Comparison of ENCODE assay signal across 22 mouse cellular contexts in the genomic region with DNA sequence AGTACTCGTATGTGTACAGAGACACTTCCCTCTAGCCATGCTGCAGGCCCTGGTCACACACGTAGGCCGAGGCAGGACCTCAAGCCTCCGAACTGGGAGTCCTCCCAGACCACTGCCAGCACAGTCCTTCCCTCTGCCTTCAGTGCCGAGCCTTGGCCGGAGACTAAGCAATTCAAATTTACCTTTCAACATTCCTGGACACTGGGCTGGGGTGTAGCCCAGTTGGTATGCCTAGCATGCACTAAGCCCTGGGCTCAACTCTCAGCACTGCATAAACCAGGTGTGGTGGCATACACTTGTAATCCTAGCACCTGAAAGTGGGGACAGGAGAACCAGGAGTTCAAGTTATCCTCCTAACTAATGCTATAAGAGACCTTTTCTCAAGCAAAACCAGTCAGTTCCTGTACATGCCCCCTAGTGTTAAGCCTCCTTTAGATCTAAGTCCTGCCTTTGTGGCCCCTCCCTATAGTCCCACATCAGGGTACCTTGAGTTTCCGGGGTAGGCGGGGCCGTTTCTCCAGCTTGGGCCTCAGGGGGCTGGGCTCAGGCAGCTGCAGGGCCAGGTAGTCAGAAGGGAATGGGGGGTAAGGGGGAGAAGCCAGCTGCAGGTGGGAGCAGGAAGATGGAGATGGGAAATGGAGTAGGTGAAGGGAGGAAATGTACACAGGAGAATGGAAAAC. TPM values are rescaled to one million over a fixed set of nuclear protein-coding genes. Genes with fewer than 3 reads are reported as not detected.
A peak's percentile ranks its signal among the peaks of the same experiment; 100 is the strongest.
DNase-seq lines count a peak whose midpoint lies in the region; ATAC-seq lines count a peak whose summit lies in the region.
"Had no signal": no experiment of that assay in that cellular context is flagged by ENCODE, and none has a peak within 500 bp of the region (broad histone marks: within the 10 kb centered on the region; RNA-seq: fewer than 3 reads in every experiment).

No protein-coding gene starts in this region.

- peak overlapping the region; percentile 14; the same call in 1 of the 2 replicates for H3K9ac ChIP-seq in embryonic facial prominence, embryonic 14.5 days (ENCODE audit: low read depth, low read length)
- H3K9ac ChIP-seq in stomach, embryonic 16.5 days (ENCODE audit: low read length), result peak overlapping the region; percentile 10; the same call in 1 of the 2 replicates
- H3K9ac ChIP-seq: forebrain, embryonic 12.5 days; neural tube, embryonic 15.5 days had no signal

- H3K4me1 ChIP-seq in embryonic facial prominence, embryonic 14.5 days (ENCODE audit: control insufficient read depth, insufficient read depth, low read length), result no peaks in the 10 kb centered on the region
- H3K4me1 ChIP-seq in stomach, embryonic 16.5 days (ENCODE audit: control insufficient read depth, insufficient read depth, low read length), result peaks cover 12% of the 10 kb centered on the region; the same call in 1 of the 2 replicates

- no peak overlapping the region for H3K4me3 ChIP-seq in embryonic facial prominence, embryonic 14.5 days (ENCODE audit: low read depth, low read length)
- no peak overlapping the region for H3K4me3 ChIP-seq in stomach, embryonic 16.5 days (replicated peaks; ENCODE audit: low read length)
- H3K4me3 ChIP-seq: forebrain, embryonic 12.5 days; megakaryocyte, embryonic 14.5 days; neural tube, embryonic 15.5 days had no signal

- H3K36me3 ChIP-seq in embryonic facial prominence, embryonic 14.5 days (ENCODE audit: control insufficient read depth, insufficient read depth, low read length), result peaks cover 81% of the 10 kb centered on the region
- no peaks in the 10 kb centered on the region; the same call in 1 of the 2 replicates for H3K36me3 ChIP-seq in stomach, embryonic 16.5 days (ENCODE audit: control insufficient read depth, insufficient read depth, low read length)

- peak; percentile 36 for DNase-seq in CD4-positive, CD25-positive, alpha-beta regulatory T cell, adult 2 months (ENCODE audit: low read depth, low spot score)
- DNase-seq in CD4-positive helper T cell, adult 2 months (ENCODE audit: low read depth, low spot score), result peak; percentile 44
- peak; percentile 22 for DNase-seq in embryonic facial prominence, embryonic 14.5 days (ENCODE audit: low spot score)
- no peak for DNase-seq in adrenal gland, adult 18-20 months (ENCODE audit: low spot score in 2 of 2)
- DNase-seq in layer of hippocampus, postnatal 14 days (ENCODE audit: low spot score in 2 of 2), result no peak
- DNase-seq: cerebellum, adult 9-10 months; right cerebral cortex, adult 18-20 months had no signal

- H3K27me3 ChIP-seq in embryonic facial prominence, embryonic 14.5 days (replicated peaks; ENCODE audit: control insufficient read depth, insufficient read depth, low read length), result no peaks in the 10 kb centered on the region
- H3K27me3 ChIP-seq in stomach, embryonic 16.5 days (ENCODE audit: control insufficient read depth, insufficient read depth, low read length), result no peaks in the 10 kb centered on the region
- H3K27me3 ChIP-seq: megakaryocyte, embryonic 14.5 days; neural tube, embryonic 15.5 days had no signal

- no peak overlapping the region for H3K27ac ChIP-seq in embryonic facial prominence, embryonic 14.5 days (replicated peaks; ENCODE audit: low read depth, low read length)
- H3K27ac ChIP-seq in stomach, embryonic 16.5 days (ENCODE audit: low read length), result peak overlapping the region; percentile 47
- H3K27ac ChIP-seq: neural tube, embryonic 15.5 days had no signal

- H3K4me2 ChIP-seq in embryonic facial prominence, embryonic 14.5 days (ENCODE audit: low read depth, low read length), result no peak overlapping the region
- H3K4me2 ChIP-seq in stomach, embryonic 16.5 days (ENCODE audit: low read depth, low read length), result no peak overlapping the region
- H3K4me2 ChIP-seq: forebrain, embryonic 12.5 days; neural tube, embryonic 15.5 days had no signal

- H3K9me3 ChIP-seq in embryonic facial prominence, embryonic 14.5 days (ENCODE audit: control insufficient read depth, low read length), result no peaks in the 10 kb centered on the region
- H3K9me3 ChIP-seq in stomach, embryonic 16.5 days (replicated peaks; ENCODE audit: control insufficient read depth, low read length), result no peaks in the 10 kb centered on the region
- H3K9me3 ChIP-seq: forebrain, embryonic 12.5 days; megakaryocyte, embryonic 14.5 days; neural tube, embryonic 15.5 days had no signal

- no peak for ATAC-seq in CD4-positive, CD25-positive, alpha-beta regulatory T cell, adult 4 months
- peak; percentile 5; the same call in 1 of the 2 replicates for ATAC-seq in embryonic facial prominence, embryonic 14.5 days (ENCODE audit: low read depth)
- ATAC-seq in stomach, embryonic 16.5 days (ENCODE audit: insufficient read depth, low FRiP score), result peak; percentile 43; the same call in 1 of the 2 replicates
- no peak for ATAC-seq in megakaryocyte, adult 5-6 weeks (ENCODE audit: poor library complexity, severe bottlenecking)
- ATAC-seq: hindbrain, postnatal 0 days had no signal

- 80% methylated on average over 9 of the region's 9 CpGs for WGBS in embryonic facial prominence, embryonic 14.5 days
- WGBS in stomach, embryonic 16.5 days, result 65% methylated on average over 9 of the region's 9 CpGs

RNA-seq across cellular contexts. Expression of a gene that starts 4.9 kb away (rescaled TPM):
- 10 to 100 TPM; 12.7 to 20.6 TPM for polyA plus RNA-seq in CD4-positive, CD25-positive, alpha-beta regulatory T cell, adult 4 months (2017; shearing (Covaris generic))
- 13.2 and 14.8 TPM in 2 replicates for polyA plus RNA-seq in embryonic facial prominence, embryonic 14.5 days (2014; fragmentation: Nextera tagmentation; extraction: Ambion mirVana)
- polyA plus RNA-seq in stomach, embryonic 16.5 days (2015; fragmentation: Nextera tagmentation; extraction: Ambion mirVana), result 22.9 and 24.4 TPM in 2 replicates
- 10 to 100 TPM in 1 of 2 experiments, 1 to 10 TPM in 1; 9.8 to 11.8 TPM for total RNA-seq in adrenal gland, adult 18-20 months (2021)
- 10 to 100 TPM; 27.6 to 34.7 TPM for total RNA-seq in layer of hippocampus, postnatal 14 days (2021)
- total RNA-seq in megakaryocyte, adult 5-6 weeks (2015), result 14.6 and 22.0 TPM in 2 replicates
- total RNA-seq in megakaryocyte, adult 5-6 weeks (2017), result 147 and 164 TPM in 2 replicates

RNA-seq across cellular contexts. Expression of a gene that starts 5.3 kb away (rescaled TPM):
- polyA plus RNA-seq in CD4-positive, CD25-positive, alpha-beta regulatory T cell, adult 4 months (2017; shearing (Covaris generic)), result 10 to 100 TPM; 53.9 to 55.7 TPM
- polyA plus RNA-seq in embryonic facial prominence, embryonic 14.5 days (2014; fragmentation: Nextera tagmentation; extraction: Ambion mirVana), result 75.0 and 86.1 TPM in 2 replicates
- 62.2 and 64.8 TPM in 2 replicates for polyA plus RNA-seq in stomach, embryonic 16.5 days (2015; fragmentation: Nextera tagmentation; extraction: Ambion mirVana)
- 10 to 100 TPM; 38.4 to 42.5 TPM for total RNA-seq in adrenal gland, adult 18-20 months (2021)
- total RNA-seq in layer of hippocampus, postnatal 14 days (2021), result 10 to 100 TPM; 46.1 to 50.1 TPM
- total RNA-seq in megakaryocyte, adult 5-6 weeks (2015), result 42.5 and 51.5 TPM in 2 replicates
- total RNA-seq in megakaryocyte, adult 5-6 weeks (2017), result 21.3 and 46.4 TPM in 2 replicates

RNA-seq across cellular contexts. Expression of a gene that starts 9.7 kb away (rescaled TPM):
- not detected for polyA plus RNA-seq in CD4-positive, CD25-positive, alpha-beta regulatory T cell, adult 4 months (2017; shearing (Covaris generic))
- polyA plus RNA-seq in embryonic facial prominence, embryonic 14.5 days (2014; fragmentation: Nextera tagmentation; extraction: Ambion mirVana), result 1.7 and 2.0 TPM in 2 replicates
- 0.89 TPM in 1 of 2 replicates, not detected in the other for polyA plus RNA-seq in stomach, embryonic 16.5 days (2015; fragmentation: Nextera tagmentation; extraction: Ambion mirVana)
- total RNA-seq in adrenal gland, adult 18-20 months (2021), result under 1 TPM; 0.13 to 0.50 TPM
- 10 to 100 TPM; 22.8 to 25.8 TPM for total RNA-seq in layer of hippocampus, postnatal 14 days (2021)
- not detected in 2 replicates for total RNA-seq in megakaryocyte, adult 5-6 weeks (2015)
- total RNA-seq in megakaryocyte, adult 5-6 weeks (2017), result not detected in 2 replicates
- total RNA-seq: liver, adult 2 months; monocyte, adult 5-6 weeks had no signal
- polyA plus RNA-seq: heart, postnatal 0 days; liver, adult 2 months; spleen, adult 2 months had no signal

RNA-seq across cellular contexts. Expression of a gene that starts 25.4 kb away (rescaled TPM):
- polyA plus RNA-seq in CD4-positive, CD25-positive, alpha-beta regulatory T cell, adult 4 months (2017; shearing (Covaris generic)), result not detected
- polyA plus RNA-seq in embryonic facial prominence, embryonic 14.5 days (2014; fragmentation: Nextera tagmentation; extraction: Ambion mirVana), result not detected in 2 replicates
- not detected in 2 replicates for polyA plus RNA-seq in stomach, embryonic 16.5 days (2015; fragmentation: Nextera tagmentation; extraction: Ambion mirVana)
- not detected for total RNA-seq in adrenal gland, adult 18-20 months (2021)
- total RNA-seq in layer of hippocampus, postnatal 14 days (2021), result not detected
- total RNA-seq in megakaryocyte, adult 5-6 weeks (2015), result not detected in 2 replicates
- total RNA-seq in megakaryocyte, adult 5-6 weeks (2017), result not detected in 2 replicates
- total RNA-seq: granulocyte monocyte progenitor cell, adult 5-6 weeks; hindbrain, postnatal 0 days; left cerebral cortex, postnatal 10 days; liver, adult 2 months; monocyte, adult 5-6 weeks had no signal
- polyA plus RNA-seq: embryonic facial prominence, embryonic 11.5 days; forebrain, embryonic 12.5 days; heart, postnatal 0 days; kidney, embryonic 14.5 days; liver, adult 2 months; neural tube, embryonic 15.5 days; spleen, adult 2 months had no signal

RNA-seq across cellular contexts. Expression of a gene that starts 27.6 kb away (rescaled TPM):
- 10 to 100 TPM; 15.3 to 15.6 TPM for polyA plus RNA-seq in CD4-positive, CD25-positive, alpha-beta regulatory T cell, adult 4 months (2017; shearing (Covaris generic))
- polyA plus RNA-seq in embryonic facial prominence, embryonic 14.5 days (2014; fragmentation: Nextera tagmentation; extraction: Ambion mirVana), result 29.1 and 31.9 TPM in 2 replicates
- polyA plus RNA-seq in stomach, embryonic 16.5 days (2015; fragmentation: Nextera tagmentation; extraction: Ambion mirVana), result 40.1 and 43.3 TPM in 2 replicates
- 10 to 100 TPM; 67.1 to 70.6 TPM for total RNA-seq in adrenal gland, adult 18-20 months (2021)
- 100 to 1,000 TPM; 141 to 147 TPM for total RNA-seq in layer of hippocampus, postnatal 14 days (2021)
- total RNA-seq in megakaryocyte, adult 5-6 weeks (2015), result 14.3 and 19.0 TPM in 2 replicates
- 26.8 and 32.0 TPM in 2 replicates for total RNA-seq in megakaryocyte, adult 5-6 weeks (2017)

Comparison
In these comparisons a context has a peak if more than half of its experiments do, and no peak if none do; other contexts are left out.
1. DNase-seq: peak in CD4-positive, CD25-positive, alpha-beta regulatory T cell, adult 2 months (single experiment), CD4-positive helper T cell, adult 2 months (single experiment) and embryonic facial prominence, embryonic 14.5 days (single experiment); none in adrenal gland, adult 18-20 months (0 of 2) and layer of hippocampus, postnatal 14 days (0 of 2).
2. ATAC-seq: peak in embryonic facial prominence, embryonic 14.5 days (single experiment) and stomach, embryonic 16.5 days (single experiment); none in CD4-positive, CD25-positive, alpha-beta regulatory T cell, adult 4 months (single experiment) and megakaryocyte, adult 5-6 weeks (single experiment).
3. RNA of a gene that starts 9.7 kb away (total RNA-seq): 22.8 to 25.8 TPM in layer of hippocampus, postnatal 14 days; 0.13 to 0.50 TPM in adrenal gland, adult 18-20 months and not detected in megakaryocyte, adult 5-6 weeks; every median in the first group is over 10 times any median in the second.